Mouse (Mus musculus): Measurements from ENCODE around the gene Akap1.

GRCm38 (mm10) chr11:88905621-88906020 lies 41.2 kb upstream of the Akap1 start:
- TF ChIP-seq MYOG (IDR thresholded peaks at IDR 0.05; ENCODE audit: control insufficient read depth in 1 of 3, insufficient read depth in 1 of 3, insufficient read length in 2 of 3, low read depth in 2 of 3) (no peak), USF1 (IDR thresholded peaks at IDR 0.05; ENCODE audit: low read depth) (no peak), POLR2A (IDR thresholded peaks at IDR 0.05; ENCODE audit: insufficient read length, low read depth) (no peak), MYOD1 (IDR thresholded peaks at IDR 0.05; ENCODE audit: control insufficient read depth in 1 of 3, insufficient read length in 2 of 3, low read depth in 2 of 3) (no peak), POLR2AphosphoS2 (IDR thresholded peaks at IDR 0.05; ENCODE audit: insufficient read length, low read depth) (no peak)

Data from myocyte (in vitro differentiated cells).